Mouse (Mus musculus) heart, adult 8-10 months (tissue): ENCODE results near the gene Olfr1013. TPM values are rescaled to one million over a fixed set of nuclear protein-coding genes. Genes with fewer than 3 reads are reported as not detected.

Experiments
- DNase-seq: peaks from one replicate; pipeline ENCODE4 v3.0.0; 2022; ENCODE audit warnings: low spot score
- total RNA-seq, 4 experiments: library from RNA; stranded (reverse); gene quantifications; 2 replicates each; pipeline ENCODE4 v1.2.4; 2022

The Olfr1013 gene
- not detected for total RNA-seq

DNA sequence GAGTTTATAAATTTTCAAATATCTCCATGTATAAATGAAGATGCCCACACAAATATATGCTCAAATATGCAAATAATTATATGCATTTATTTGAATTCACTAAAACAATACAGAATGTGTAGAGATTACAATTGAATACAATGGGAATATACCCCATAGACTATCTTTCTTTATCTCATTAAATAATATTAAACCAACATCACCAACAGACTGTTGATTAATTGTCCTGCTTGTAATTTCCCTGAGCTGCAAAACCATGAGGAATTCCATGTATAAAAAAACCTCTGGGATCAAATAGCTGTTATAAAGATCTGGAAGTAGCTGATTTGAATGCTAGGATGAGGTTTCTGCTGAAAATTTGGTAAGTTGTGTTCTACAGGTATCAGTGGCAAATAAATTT is at the start of gene Olfr1013:
TSS of gene Olfr1013 (plus strand) at position 301 of the 400 bp plus-strand sequence.
- no peak for DNase-seq

DNA sequence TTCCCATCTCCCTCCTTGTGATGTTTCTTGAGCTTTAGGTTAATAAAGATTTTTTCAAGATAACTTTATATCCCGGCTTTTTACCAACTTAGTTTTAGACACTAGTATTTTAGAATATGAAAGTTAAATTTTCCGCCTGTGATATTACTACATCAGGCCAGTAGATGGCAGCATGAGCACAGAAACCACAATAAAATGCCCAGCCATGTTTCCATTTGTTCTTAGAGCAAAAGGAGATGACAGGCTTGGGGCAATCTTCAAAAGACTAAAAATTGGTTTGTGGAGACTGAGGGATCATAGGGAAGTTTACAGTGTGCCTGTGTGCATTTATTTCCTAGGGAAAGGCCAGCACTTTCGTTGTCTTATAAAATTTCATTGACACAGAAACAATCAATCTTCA is 41.1 kb upstream of the Olfr1013 start:
- no peak for DNase-seq

DNA sequence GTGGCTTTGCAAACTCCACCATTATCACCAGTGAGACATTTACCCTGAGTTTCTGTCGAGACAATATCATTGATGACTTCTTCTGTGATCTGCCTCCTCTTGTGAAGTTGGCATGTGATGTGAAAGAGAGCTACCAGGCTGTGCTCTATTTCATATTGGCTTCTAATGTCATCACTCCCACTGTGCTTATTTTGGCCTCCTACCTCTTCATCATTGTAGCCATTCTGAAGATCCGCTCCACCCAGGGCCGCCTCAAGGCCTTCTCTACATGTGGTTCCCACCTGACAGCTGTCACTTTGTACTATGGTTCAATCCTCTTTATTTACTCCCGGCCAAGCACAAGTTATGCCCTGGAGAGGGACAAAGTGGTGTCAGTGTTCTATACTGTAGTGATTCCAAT is 13.1 kb upstream of the Olfr1013 start:
- no peak for DNase-seq

DNA sequence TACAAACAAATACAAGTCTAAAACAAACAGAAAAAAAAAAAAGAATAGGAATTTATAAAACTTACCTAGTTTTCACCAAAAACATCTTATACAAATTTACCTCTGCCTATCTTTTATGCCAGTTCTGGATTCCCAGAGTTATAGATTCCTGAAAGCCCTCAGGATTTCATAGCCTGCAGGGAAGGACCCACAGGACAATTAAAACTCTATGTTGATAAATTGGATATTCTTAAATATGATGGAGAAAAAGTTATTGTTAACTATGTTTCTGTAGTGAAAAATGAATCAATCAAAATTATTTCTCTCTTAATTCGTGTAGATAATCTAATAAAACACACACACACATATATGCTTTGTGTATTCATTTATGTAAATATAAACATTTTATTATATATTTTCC is 4.2 kb upstream of the Olfr1013 start, which contains the start of gene Olfr1012:
TSS of gene Olfr1012 (minus strand) at position 101 of the 400 bp plus-strand sequence.
- DNase-seq: no peak

DNA sequence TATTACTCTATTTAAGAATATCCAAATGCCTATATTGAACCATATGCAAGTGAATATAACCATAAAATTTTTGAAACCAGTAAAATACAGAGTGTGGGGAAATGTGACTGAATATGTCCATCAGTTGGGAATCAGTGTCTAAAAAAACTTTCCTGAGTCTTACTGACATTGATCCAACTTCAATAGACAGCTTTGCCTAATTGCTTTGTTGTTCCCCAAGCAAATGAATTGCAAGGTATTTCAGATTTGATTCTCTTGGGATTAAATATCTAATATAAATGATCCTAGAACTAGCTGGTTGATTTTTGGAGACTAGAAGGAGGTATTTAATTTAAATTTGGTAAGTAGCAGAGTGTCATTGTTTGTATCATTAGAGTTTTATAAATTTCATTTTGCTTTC is 5.5 kb downstream of the Olfr1013 start, which contains the start of gene Olfr1014:
TSS of gene Olfr1014 (plus strand) at position 301 of the 400 bp plus-strand sequence.
- DNase-seq: no peak

DNA sequence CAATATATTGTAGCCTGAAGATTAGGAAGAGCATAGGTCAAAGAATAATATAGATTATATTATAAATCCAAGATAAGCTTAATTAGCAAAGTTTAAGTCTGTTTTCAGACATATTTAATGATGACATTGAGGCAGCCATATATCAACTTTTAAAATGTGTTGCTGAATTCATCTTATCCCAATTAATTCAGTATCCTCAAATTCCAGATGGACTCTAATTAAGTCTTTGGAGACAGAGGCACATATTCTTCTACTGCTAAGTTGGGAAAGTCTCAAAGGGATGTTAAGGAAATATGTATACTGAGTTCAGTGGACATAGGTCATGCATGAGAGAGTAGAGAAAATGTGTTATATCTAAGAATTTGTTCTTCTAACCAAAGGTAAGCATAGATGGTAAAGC is 14.8 kb downstream of the Olfr1013 start, which contains the start of gene Olfr1015:
TSS of gene Olfr1015 (plus strand) at position 301 of the 400 bp plus-strand sequence.
- no peak for DNase-seq

DNA sequence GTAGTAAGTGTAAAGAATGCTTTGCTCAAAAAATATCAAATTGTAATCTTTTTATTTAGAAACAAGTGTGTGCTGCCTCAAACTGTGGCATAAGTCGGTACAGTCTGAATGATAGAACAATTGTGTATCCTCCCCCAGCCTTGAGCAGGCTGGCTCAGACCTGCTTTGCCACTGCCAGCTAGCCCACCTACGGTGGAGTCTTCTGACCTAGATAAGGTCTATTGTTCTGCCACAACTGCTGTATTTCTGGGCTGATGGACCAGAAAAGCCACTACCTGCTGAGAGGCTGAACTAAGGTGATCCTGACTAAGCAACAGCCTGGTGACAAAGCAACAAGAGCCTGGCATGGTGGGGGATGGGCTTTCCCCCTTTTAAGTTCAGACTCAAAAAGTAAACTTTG is 25.4 kb downstream of the Olfr1013 start:
- no peak for DNase-seq

DNA sequence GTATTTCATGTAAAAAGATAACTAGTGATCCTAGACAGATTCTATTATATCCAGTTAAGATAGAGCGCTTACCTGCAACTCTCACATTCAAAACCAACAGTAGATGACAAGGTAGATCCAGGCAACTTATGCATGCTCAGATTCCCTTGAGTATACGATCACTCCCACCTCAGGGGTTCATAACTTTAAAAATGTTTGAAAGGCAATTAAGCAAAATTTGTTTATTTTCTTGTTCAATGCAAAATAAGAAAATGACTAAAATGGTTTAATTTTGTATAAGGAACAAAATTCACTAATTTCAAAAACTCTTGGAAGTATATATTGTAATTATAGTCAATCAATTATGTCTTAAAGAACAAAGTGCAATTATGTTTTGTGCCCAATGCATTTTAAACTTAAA is 35.5 kb downstream of the Olfr1013 start, which contains the start of gene Olfr1016:
TSS of gene Olfr1016 (minus strand) at position 101 of the 400 bp plus-strand sequence.
- DNase-seq: no peak

DNA sequence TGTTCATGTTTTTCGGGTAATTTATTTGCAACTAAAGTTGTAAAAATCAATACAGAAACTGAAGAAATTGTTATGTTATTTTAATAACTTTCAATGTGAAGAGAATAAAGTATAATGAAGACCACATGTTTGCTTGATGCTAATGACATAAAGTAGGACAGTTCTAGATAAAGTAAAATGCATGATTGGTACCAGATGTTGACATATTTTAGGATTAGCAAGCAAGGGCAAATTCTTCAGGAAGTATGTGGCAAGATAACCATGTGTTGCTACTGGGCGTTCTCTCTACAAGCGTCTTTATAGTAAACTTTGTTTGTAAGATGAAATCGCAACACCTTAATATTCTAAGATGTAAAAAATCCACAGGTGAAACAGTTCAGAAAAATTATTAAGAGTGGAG is 37.6 kb downstream of the Olfr1013 start:
- DNase-seq: no peak

DNA sequence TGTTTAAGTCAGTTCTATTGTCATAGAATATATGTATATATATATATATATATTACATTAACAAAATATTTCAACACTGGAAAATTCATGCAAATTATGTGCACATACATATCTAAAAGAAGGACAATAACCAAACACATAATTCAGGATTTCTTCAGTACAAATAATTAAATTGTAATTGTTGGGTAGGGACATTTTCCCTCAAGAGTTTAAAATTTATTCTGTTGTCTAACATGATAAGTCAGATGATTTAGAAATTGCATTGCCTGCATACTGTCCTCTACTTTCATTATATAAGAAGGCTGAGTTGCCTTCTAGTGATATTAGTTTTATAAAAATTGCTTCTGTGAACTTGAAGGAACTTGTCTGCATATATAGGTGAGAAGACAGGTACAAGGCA is 51.3 kb downstream of the Olfr1013 start, which contains the start of gene Olfr1018:
TSS of gene Olfr1018 (plus strand) at position 301 of the 400 bp plus-strand sequence.
- DNase-seq: no peak

Other genes with a start within 250 kb of the Olfr1013 start
- gene 4833423E24Rik, start 248.1 kb upstream of the Olfr1013 start, total RNA-seq: not detected
- gene Olfr996, start 187.9 kb upstream of the Olfr1013 start, total RNA-seq: not detected
- gene Olfr998, start 178.2 kb upstream of the Olfr1013 start, total RNA-seq: not detected
- not detected for gene Olfr1000, start 155.2 kb upstream of the Olfr1013 start, total RNA-seq
- gene Olfr1002, start 116.4 kb upstream of the Olfr1013 start, total RNA-seq: not detected
- not detected for gene Olfr154, start 102.6 kb upstream of the Olfr1013 start, total RNA-seq
- not detected for gene Olfr1006, start 88.3 kb upstream of the Olfr1013 start, total RNA-seq
- not detected for gene Olfr1008, start 77.7 kb upstream of the Olfr1013 start, total RNA-seq
- gene Olfr1009, start 51.7 kb upstream of the Olfr1013 start, total RNA-seq: not detected
- gene Olfr1012, start 4.3 kb upstream of the Olfr1013 start, total RNA-seq: not detected
- gene Olfr1014, start 5.6 kb downstream of the Olfr1013 start, total RNA-seq: not detected
- not detected for gene Olfr1015, start 14.9 kb downstream of the Olfr1013 start, total RNA-seq
- gene Olfr1016, start 35.4 kb downstream of the Olfr1013 start, total RNA-seq: not detected
- gene Olfr1018, start 51.4 kb downstream of the Olfr1013 start, total RNA-seq: not detected
- gene Olfr1019, start 78.4 kb downstream of the Olfr1013 start, total RNA-seq: not detected
- not detected for gene Olfr1020, start 79.9 kb downstream of the Olfr1013 start, total RNA-seq
- gene Olfr1022, start 101.5 kb downstream of the Olfr1013 start, total RNA-seq: not detected
- gene Olfr1023, start 118.5 kb downstream of the Olfr1013 start, total RNA-seq: not detected
- gene Olfr1024, start 138.0 kb downstream of the Olfr1013 start, total RNA-seq: not detected
- not detected for gene Olfr1025-ps1, start 148.1 kb downstream of the Olfr1013 start, total RNA-seq
- not detected for gene Olfr1026, start 154.5 kb downstream of the Olfr1013 start, total RNA-seq
- gene Olfr1028, start 183.3 kb downstream of the Olfr1013 start, total RNA-seq: not detected
- gene Olfr1029, start 206.8 kb downstream of the Olfr1013 start, total RNA-seq: not detected
- not detected for gene Olfr1030, start 212.2 kb downstream of the Olfr1013 start, total RNA-seq
- not detected for gene Olfr1031, start 223.2 kb downstream of the Olfr1013 start, total RNA-seq
- not detected for gene Olfr1032, start 238.4 kb downstream of the Olfr1013 start, total RNA-seq